Mouse (Mus musculus) adrenal gland, postnatal 36 days (tissue): Measurements from ENCODE around the gene Col4a3bp. TPM values are rescaled to one million over a fixed set of nuclear protein-coding genes. Genes with fewer than 3 reads are reported as not detected.
"Not testable (repeated sequence)": the region's sequence is repeated elsewhere in the genome, so short reads cannot be mapped to it uniquely, and the experiment has no call there.

Source experiments
- DNase-seq, 2 experiments: peaks; one replicate each; pipeline ENCODE4 v3.0.0; 2021; ENCODE audit warnings: mixed read lengths in 1 of 2
- total RNA-seq, 2 experiments: library from RNA; stranded (reverse); gene quantifications; 2 replicates each; pipeline ENCODE4 v1.2.3; 2021

Col4a3bp gene
- total RNA-seq, 2 experiments from 2014 or later, result 84.4 to 113 TPM

- no peak for DNase-seq
Measured at GRCm38 (mm10) chr13:96653041-96653440, 110.6 kb downstream of the Col4a3bp start.

GRCm38 (mm10) chr13:96656673-96657072 is 114.3 kb downstream of the Col4a3bp start:
- no peak for DNase-seq

DNA sequence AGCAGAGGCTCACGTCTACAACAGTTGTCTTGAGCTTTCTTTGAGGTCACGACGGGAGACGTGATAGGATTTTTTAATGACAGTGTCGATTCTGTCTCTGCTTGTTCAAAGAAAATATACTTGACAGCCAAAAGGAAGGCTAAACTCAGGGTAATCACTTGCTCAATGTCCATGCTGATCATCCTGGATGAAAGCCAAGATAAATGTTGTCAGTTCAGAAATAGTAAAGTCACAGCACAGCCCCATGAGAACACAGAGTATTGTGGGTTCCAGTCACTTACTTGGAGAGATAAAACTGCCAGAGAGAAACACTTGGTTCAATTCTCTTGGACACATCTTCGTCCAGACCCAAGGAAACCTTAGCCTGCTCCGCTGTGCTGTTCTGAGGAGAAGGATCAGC is 116.5 kb downstream of the Col4a3bp start:
- no peak for DNase-seq

- DNase-seq, result no peak
Measured at GRCm38 (mm10) chr13:96660095-96660860, 117.9 kb downstream of the Col4a3bp start.

- DNase-seq, result not testable (repeated sequence)
Measured at GRCm38 (mm10) chr13:96663120-96663519, 120.7 kb downstream of the Col4a3bp start.

DNA sequence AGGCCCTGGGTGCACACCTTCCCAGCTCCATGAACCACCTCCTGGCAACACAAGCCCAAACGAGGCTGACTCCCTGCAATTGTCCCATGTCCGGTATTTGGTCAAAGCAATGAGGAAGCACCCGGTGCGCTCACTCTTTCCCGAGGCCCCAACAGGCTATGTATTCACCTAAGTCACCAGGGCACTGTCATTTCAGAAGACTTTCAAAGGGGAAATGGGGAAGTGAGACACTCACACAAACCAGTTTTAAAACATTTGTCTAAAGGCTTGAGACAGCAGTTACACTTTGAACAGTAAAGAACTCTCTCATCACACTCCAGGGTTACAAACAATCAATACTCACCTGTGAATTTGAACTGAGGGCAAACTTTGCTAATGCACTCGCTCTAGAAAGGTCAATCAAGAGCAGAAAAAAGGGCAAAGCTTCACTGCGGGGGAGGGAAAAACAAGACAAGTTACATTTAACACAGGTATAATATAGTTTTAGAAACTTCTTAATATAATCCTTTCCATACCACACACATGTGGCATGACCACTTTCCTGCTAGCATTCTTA is 122.1 kb downstream of the Col4a3bp start:
- no peak for DNase-seq

DNA sequence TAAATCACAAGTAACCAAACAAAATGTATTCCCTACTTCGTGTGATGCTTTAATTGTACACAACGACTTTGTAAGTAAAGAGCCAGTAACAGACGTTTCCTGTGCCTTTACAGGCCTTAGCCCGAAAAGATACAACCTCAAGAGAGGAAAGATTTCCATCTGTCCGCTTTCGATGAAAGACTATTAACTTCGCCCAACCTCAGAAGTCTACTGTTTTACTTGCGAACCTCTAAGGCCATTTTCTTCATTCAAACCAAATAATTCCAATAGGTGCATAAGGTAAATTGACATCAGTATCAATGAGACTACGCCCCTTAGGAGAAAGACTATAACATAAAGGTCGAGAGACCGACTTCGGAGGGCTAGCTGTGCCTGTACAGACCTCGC is 127.6 kb downstream of the Col4a3bp start:
- no peak for DNase-seq

DNA sequence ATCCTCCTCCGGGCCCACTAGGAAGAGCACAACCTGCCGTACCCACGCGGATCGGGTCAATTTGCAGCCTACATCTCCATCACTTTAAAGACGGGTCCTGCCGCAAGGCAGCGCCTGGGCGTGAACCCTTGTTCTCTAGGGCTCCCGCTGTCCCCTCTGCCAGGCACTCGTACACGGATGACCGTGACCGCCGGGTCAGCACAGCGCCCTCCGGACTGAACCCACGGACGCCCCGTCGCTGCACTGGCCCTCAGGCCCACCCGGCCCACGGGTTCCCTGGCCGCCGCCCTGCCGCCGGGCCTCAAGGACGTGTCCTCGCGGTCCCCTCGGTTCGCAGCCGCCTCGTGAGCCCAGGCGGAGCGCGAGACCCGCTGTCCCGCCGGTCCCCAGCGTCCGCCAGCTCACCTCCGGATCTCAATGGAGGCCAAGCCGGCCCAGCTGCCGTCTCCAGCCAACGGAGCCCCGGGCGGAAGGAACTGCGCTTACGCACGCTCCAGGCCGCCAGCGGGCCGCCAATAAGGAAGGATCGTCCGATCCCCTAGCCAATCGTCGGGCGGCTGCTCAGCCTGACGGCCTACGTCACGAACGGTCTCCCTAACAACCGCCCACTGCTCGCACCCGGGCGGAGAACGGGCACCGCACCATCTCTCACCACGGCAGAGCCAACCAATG is 128.1 kb downstream of the Col4a3bp start, which contains the start of gene Hmgcr:
Gene Hmgcr (minus strand): TSS at position 531 of the 672 bp plus-strand sequence.
- peak; percentile 98 for DNase-seq

DNA sequence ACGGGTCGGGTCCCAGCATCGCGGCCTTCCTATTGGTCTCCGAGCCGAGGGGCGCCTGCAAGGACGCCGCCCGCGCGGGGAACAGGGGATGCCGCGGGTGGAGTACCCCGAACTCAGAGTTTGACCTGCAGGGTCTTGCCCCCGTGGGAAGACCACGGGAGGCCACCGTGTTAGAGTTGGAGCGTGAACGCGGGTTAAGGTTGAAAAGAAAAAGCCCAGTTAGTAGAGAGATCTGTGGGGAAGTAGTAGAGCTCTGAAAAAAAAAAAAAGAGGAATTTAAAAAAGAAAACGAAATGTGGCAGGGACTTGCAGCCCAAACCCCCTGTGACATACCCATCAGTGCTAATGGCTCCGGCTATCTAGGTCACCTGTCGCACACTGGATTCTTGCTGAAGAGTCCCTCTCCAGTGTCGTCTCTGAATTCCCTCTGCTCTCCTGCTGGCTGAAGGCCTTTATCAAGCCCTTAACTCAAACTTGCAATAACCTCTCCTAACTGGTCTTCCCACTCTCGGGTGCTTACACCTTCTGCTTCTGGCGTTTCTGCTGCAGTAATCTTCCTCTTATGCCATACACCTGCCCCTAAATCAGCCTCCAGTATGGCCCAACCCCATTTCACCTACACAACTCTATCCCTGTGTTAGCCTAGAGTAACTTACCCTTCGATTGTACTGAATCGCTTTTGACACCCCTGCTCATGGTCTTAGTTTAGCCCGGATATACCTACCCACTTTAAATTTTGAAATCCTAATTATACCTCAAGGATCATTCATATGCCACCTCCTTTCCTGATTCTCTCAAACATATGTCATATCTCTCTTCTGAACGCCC is 128.9 kb downstream of the Col4a3bp start:
- no peak for DNase-seq

- DNase-seq, result no peak
Measured at GRCm38 (mm10) chr13:96671906-96672234, 129.5 kb downstream of the Col4a3bp start.

- no peak for DNase-seq
Measured at GRCm38 (mm10) chr13:96672276-96672675, 129.9 kb downstream of the Col4a3bp start.

DNA sequence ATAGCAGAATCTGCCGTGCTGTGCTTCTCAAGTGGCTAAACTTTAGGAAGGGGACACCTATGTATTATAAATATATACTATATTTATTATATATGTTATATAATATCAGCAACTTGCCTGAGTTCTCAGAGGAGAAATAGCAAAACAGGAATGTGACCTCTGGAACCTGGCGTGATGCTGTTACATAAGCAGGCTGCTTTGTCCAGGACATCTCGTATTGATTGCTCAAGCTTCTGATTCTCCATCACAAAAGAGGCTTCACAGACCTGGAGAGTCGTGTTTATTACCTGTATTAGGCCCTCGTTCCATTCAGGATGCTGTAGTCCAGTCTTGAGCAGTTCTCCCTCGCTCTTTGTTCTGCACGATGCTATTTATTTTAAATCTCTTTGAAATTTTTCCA is 131.4 kb downstream of the Col4a3bp start:
- DNase-seq, result no peak

- no peak for DNase-seq
Measured at GRCm38 (mm10) chr13:96675756-96676155, 133.3 kb downstream of the Col4a3bp start.

DNA sequence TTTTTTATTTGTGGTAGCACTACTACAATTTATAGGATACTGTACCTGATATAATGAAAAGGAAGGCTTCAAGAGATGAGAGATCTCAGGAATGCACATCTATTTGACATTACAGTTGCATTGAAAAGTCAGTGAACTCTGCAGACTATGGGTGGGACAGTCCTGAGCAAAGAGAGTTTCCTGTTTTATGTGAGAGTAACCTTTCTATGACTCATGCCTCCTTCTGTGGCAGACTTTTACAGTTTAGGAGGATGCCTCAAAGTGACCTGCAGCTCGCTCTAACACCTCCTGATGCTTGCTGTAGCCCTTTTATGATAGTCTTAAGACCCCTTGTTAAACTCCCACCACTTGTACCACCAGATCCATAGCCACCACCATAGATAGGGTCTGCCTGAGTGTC is 134.7 kb downstream of the Col4a3bp start:
- DNase-seq, result no peak

DNA sequence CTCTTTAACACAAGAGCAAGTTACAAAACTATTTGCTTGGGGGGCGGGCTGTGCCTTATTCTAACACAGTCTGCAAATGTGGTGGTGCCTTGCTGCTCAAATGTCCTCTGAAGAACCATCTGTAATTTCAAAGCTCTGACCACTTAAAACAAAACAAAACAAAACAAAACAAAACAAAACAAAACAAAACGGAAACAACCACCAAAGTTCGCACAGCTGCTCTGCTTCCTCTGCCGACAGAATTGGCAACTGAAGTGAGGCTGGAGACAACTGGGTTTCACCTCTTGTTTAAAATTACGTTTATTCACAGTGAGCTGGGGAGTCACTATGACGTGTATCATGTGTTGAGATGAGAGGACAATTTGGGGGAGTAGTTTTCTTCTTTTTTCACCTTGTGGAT is 136.2 kb downstream of the Col4a3bp start:
- DNase-seq, result no peak

DNA sequence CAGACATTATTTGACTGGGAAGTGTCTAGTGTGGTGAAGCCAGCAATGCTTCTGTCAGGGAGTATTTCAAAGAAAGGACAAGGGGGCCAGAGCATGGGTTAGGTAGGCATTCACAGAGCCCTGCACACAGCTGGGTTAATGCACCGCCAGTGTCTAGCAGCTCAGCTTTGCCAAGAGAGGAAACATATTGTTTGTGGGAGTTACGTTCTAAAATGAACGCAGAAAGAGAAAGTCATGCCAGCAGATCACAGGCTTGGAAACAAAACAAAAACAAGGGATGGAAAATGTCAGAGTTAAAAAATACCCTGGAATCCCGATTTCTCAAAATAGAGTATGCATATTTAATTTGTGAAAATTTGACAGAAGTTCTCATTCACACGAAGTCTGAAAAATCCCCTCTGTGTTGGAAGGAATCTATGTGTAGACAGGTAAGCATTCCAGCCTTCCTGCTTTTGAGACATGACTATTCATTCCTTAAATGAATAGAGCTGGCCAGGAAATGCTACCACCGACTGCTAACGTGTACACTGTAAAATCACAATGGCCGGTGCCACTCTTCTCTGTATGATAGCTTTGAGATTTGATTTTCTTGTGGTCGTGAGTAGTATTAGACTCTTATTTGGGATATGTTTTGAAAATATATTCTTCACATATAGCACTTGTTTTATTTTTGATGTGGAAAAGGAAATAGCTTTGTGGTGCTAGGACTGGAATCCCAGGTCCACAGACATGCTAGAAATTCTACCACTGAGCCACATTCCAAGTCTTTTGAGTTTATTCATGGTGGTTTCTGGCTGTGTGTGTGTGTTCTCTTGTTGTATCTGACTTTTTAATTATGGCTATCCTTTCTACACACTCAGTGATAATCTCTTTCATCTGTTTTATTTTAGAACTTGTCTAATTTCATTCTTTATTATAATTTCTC is 138.0 kb downstream of the Col4a3bp start:
- DNase-seq, result no peak

- DNase-seq, result no peak
Measured at GRCm38 (mm10) chr13:96681088-96681620, 138.7 kb downstream of the Col4a3bp start.

DNA sequence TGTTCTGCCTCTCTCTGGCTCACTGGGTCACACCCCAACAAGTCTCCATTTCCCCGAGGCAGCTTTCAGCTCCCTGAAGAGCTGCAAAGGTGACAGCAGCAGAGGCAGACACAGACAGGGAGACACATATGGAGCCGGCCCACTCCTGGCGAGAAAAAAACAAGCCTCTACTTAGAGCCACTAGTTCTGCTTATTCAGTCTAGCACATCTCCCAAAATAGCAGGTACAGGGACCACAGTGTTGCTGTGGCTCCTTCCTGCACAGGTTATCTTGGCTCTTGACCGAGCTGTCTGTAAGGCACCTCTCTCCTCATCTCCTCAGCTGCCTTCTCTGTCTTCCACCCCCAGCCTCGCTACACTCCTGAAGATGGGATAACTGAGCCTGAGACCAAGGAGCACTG is 142.4 kb downstream of the Col4a3bp start:
- DNase-seq, result no peak

GRCm38 (mm10) chr13:96687261-96687660 is 144.8 kb downstream of the Col4a3bp start:
- no peak for DNase-seq
